Mouse (Mus musculus) left cerebral cortex, adult 11 months (tissue): ENCODE measurements around the gene Lhfp.

Experiments
- DNase-seq: peaks from one replicate; pipeline ENCODE4 v3.0.0; 2022; ENCODE audit warnings: low spot score

Gene Lhfp

GRCm38 (mm10) chr3:53165281-53165680 is 124.0 kb downstream of the Lhfp start:
- DNase-seq: no peak

- no peak for DNase-seq
Observed at GRCm38 (mm10) chr3:53166001-53166400, 124.7 kb downstream of the Lhfp start.

GRCm38 (mm10) chr3:53169486-53169885 is 128.2 kb downstream of the Lhfp start:
- DNase-seq: no peak

GRCm38 (mm10) chr3:53173310-53174063 is 132.2 kb downstream of the Lhfp start:
- DNase-seq: no peak

GRCm38 (mm10) chr3:53179936-53180335 is 138.6 kb downstream of the Lhfp start:
- no peak for DNase-seq

GRCm38 (mm10) chr3:53185439-53185838 is 144.1 kb downstream of the Lhfp start:
- DNase-seq: no peak

- DNase-seq: no peak
Observed at GRCm38 (mm10) chr3:53193441-53193840, 152.1 kb downstream of the Lhfp start.

GRCm38 (mm10) chr3:53195666-53196107 is 154.4 kb downstream of the Lhfp start:
- DNase-seq: no peak

- no peak for DNase-seq
Observed at GRCm38 (mm10) chr3:53200175-53200574, 158.8 kb downstream of the Lhfp start.

GRCm38 (mm10) chr3:53200853-53201252 is 159.5 kb downstream of the Lhfp start:
- no peak for DNase-seq

GRCm38 (mm10) chr3:53201670-53202069 is 160.3 kb downstream of the Lhfp start:
- DNase-seq: no peak

GRCm38 (mm10) chr3:53202184-53202583 is 160.9 kb downstream of the Lhfp start:
- DNase-seq: no peak

GRCm38 (mm10) chr3:53202698-53203097 is 161.4 kb downstream of the Lhfp start:
- DNase-seq: no peak

GRCm38 (mm10) chr3:53203656-53204055 is 162.3 kb downstream of the Lhfp start:
- no peak for DNase-seq

- DNase-seq: no peak
Observed at GRCm38 (mm10) chr3:53204348-53204984, 163.1 kb downstream of the Lhfp start.

- no peak for DNase-seq
Observed at GRCm38 (mm10) chr3:53204985-53205365, 163.6 kb downstream of the Lhfp start.

GRCm38 (mm10) chr3:53205706-53206105 is 164.4 kb downstream of the Lhfp start:
- DNase-seq: no peak

GRCm38 (mm10) chr3:53206509-53207224 is 165.3 kb downstream of the Lhfp start:
- DNase-seq: no peak

GRCm38 (mm10) chr3:53207225-53207528 is 165.8 kb downstream of the Lhfp start:
- DNase-seq: no peak

- no peak for DNase-seq
Observed at GRCm38 (mm10) chr3:53210691-53211526, 169.6 kb downstream of the Lhfp start.

GRCm38 (mm10) chr3:53212599-53212998 is 171.3 kb downstream of the Lhfp start:
- DNase-seq: no peak

GRCm38 (mm10) chr3:53213346-53213745 is 172.0 kb downstream of the Lhfp start:
- no peak for DNase-seq
